Mouse (Mus musculus) right cerebral cortex, adult 18-20 months (tissue): ENCODE measurements around the gene Homer2.

Source experiments
- DNase-seq: peaks from one replicate; pipeline ENCODE4 v3.0.0; 2022; ENCODE audit warnings: mixed read lengths

Gene Homer2

GRCm38 (mm10) chr7:81707471-81708140, at the start of gene Homer2:
Gene Homer2, minus strand, starts transcription at chr7:81707527.
- no peak for DNase-seq

DNA sequence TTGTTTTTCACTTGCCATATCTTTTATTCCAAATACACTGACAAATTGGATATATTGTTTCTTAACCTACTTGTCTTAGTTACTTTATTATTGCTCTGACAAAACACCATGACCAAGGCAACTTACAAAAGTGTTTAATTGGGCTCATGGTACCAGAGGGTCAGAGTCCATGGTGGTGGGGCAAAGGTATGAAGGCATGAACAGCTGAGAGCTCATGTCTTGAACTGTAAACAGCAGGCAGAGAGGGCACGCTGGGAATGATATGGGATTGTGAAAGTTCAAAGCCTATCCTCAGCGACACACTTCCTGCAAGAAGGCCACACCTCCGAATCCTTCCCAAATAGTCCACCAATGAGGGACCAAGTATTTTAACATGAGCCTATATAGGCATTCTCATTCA, 40.6 kb upstream of the Homer2 start:
- DNase-seq, result no peak

DNA sequence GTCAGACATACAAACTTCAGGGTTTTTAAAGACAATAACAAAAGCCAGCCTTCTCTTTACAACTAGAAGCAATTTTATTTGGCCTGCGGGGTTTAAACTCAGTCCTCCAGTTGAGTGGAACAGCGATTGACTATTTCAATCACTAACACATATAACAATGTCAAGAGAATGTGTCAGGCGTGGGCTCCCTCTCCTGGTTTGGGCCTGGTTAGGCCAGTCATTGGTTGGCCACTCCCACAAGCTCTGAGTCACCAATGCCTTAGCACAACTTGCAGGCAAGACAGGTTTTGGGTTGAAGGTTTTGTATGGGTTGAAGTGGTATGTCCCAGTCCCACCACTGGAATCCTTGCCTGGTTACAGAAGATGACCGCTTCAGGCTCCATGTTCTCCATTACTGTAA, 36.8 kb upstream of the Homer2 start:
- no peak for DNase-seq

GRCm38 (mm10) chr7:81740010-81740409, 32.7 kb upstream of the Homer2 start:
- no peak for DNase-seq

DNA sequence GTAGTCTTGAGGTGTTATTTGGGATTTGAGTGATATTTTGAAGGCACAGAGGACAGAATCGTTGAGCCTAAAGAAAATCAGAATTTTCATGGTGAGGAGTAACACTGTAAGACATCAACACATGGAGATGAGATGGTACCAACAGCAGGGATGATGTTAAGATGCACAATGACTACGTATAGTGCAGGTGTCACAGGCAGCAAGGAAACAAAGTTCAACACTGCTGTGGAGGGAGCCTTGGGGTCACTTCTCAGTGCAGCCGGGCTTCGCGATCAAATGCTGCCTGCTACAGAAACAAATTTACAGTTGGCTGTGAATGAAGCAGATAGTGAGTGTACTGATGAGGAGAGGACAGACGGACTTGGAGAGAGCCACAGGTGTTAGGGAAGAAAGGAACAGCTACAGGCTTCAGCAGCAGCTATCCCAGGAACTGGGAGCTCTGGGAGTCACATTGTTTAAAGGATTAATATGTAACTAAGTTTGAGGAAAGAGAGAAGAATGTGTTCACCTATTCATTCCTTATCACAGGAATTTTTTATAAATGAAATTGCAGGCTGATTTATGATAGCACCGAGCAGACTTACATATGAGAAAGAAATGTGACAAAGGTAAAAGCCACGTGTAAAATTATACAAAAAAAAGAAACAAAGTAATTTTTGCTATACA, 31.5 kb upstream of the Homer2 start:
- no peak for DNase-seq

GRCm38 (mm10) chr7:81735300-81736048, 28.1 kb upstream of the Homer2 start:
- no peak for DNase-seq

GRCm38 (mm10) chr7:81732183-81733089, 25.1 kb upstream of the Homer2 start:
- DNase-seq, result no peak

- DNase-seq, result peak; percentile 76
These were observed 23.9 kb upstream of the Homer2 start for GRCm38 (mm10) chr7:81731181-81731651.

DNA sequence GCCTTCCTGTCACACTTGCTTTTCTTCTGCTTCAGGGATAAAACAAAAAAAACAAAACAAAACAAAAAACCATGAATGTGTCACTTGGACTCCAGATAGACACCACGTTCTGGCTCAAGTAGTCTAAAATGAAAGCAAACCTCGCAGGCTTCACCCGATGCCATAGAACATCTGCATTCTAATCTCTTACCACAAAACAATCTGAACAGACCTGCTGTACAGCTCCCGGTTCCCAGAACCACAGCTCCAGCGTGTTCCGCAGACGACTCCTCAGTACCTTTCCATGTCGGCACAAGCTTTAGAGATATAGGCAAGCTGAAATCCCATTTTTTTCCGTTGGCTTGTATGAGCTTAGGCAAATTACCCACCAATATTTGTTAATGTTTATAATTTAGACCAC, 22.5 kb upstream of the Homer2 start:
- DNase-seq, result no peak

DNA sequence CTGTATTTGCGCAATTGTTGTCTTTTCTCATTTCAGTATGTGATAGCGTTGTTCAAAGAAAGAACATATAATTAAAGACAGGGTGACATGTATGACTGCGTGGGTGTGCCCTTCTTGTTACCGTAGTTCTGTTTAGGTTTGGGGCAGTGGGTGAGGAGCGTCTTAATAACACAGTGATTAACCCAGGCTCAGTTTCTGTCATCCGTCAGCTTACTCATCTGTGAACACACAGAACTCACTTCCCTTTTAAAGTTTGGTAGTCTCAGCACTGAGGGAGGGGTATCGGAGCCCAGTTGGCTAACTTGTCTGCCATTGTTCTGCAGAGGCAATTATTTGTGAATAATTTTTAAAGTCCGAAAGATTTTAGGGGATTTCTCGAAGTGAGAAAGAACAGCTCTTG, 20.4 kb upstream of the Homer2 start:
- no peak for DNase-seq

DNA sequence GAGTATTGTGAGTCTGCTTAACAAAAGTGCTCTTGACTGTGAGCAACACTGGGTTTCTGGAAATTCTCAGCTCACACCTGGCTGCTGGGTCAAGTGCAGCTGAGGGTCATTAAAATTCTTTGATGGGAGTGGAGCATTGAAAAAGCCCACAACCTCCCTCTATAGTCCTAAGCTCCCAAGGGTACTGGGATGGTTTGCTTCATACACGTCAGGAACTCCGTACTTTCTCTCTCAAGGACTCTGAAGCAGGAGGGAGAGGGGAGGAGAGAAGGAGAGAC, 19.3 kb upstream of the Homer2 start:
- no peak for DNase-seq

DNA sequence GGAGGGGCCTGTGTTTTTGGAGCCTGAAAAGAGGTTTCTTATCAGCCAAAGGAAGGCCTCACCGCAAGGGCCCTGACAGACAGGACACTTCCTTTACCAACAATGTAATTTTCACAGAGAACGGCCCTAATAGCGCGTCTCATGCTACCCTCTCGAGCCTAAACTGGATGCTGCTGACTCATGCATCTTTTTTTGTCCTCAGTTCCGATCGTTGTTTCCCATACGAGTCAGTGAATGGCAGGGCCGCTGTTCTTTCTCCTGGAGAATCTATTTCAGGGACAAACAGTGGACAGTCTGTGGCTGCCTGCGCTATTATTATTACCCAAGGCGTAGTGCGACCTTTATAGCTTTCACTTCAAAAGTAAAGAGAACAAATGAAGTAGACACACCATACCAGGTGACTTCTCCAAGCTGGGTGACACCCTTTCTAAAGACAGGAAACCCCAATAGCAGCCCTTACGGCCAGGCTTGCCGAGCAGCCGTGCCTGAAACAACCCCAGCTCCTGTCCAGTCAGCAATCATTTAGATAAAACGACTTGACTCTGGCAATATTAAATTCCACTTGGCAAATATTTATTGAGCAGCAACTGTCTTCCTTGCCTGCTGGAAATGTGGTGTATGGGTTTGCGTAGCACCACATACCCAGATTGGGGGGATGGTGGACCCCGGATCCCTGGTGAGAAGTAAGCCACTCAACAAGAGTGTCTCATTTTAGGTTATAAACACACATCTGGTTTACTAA, 18.8 kb upstream of the Homer2 start:
- DNase-seq, result no peak

- peak; percentile 25 for DNase-seq
These were observed 16.5 kb upstream of the Homer2 start for GRCm38 (mm10) chr7:81723851-81724250.

GRCm38 (mm10) chr7:81721271-81721670, 13.9 kb upstream of the Homer2 start:
- DNase-seq, result no peak

GRCm38 (mm10) chr7:81719216-81719661, 11.9 kb upstream of the Homer2 start:
- no peak for DNase-seq

GRCm38 (mm10) chr7:81718657-81719056, 11.3 kb upstream of the Homer2 start:
- DNase-seq, result no peak

- no peak for DNase-seq
These were observed 2.8 kb upstream of the Homer2 start for GRCm38 (mm10) chr7:81710166-81710565.

DNA sequence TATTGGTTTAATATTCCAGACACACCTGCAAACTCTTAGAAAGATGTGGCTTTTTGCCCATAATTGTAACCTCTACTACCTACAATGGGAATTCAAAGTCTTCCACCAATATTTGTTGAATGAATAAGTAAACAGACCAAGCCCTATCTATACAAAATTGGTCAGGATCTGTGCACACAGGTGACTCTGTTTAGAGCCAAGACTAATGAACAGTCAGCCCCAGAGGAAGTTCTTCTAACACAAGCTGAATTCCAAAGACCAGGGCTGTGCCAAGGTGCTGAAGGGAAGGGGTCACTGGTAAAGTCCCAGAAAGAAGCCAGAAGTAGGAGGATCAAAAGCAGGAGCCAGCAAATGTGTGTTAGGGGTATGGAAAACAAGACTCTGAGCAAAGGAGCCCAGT, 838 bp upstream of the Homer2 start:
- no peak for DNase-seq

DNA sequence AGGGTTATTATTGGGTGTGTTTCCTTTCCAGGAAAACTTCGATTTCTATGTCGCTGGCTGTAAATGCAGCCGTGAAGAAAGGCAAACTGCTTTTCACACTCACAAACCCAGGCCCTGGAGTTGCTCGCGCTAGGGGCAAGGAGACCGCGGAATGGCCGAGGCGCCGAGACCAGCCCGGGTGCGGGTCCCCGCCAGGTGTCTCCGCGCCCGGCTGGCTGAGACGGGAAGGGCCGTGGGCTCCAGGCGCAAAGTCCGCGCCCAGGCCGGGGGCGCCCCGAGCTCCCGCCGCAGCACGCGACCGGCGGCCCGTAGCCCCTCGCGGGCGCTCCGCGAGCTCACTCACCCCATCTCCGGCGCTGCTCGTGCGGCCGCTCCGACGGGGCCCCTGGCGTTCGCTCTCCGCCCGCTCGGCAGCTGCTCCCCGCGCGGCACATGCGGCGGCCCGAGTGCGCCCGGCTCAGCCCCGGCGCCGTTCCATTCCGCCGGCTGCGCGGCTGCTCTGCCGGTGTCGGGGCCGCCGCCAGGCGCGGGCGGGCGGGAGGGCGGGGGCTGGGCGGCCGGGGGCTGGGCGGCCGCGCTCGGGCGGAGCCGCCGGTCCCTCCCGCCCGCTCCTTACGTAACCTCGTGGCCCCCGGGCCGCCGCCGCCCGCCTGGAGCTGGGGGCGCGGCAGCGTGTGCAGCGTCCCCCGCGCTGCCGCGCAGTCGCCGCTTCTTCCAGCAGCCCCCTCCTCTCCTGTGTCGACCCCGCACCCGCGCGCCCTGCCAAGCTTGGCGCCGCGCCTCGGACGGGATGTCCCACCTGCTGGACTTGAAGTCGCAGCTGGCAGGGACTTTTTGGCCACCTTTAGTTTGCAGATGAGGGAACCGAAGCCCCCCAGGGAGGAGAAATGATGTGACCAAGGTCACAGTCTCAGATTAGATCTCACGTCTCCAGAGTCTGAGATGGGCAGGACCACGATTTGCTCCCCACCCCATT, 623 bp downstream of the Homer2 start:
- no peak for DNase-seq

DNA sequence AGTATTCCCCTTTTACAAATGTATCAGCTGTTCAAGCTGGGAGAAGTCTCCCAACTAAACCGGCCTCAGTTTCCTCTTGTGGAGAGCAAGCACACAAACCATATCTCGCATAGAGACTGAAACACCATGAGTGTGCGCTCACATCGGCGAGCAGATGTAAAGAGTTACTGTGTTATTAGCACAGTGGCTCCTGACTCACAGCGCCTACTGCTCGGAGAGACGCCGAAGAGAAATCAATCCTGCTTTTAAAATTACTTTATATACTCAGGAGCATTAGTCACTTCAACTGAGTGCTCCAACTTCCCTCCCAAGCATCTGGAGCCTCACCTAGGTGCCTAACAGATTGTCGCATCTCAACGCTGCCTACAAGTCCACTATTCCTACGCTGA, 1.3 kb downstream of the Homer2 start:
- peak; percentile 47 for DNase-seq

DNA sequence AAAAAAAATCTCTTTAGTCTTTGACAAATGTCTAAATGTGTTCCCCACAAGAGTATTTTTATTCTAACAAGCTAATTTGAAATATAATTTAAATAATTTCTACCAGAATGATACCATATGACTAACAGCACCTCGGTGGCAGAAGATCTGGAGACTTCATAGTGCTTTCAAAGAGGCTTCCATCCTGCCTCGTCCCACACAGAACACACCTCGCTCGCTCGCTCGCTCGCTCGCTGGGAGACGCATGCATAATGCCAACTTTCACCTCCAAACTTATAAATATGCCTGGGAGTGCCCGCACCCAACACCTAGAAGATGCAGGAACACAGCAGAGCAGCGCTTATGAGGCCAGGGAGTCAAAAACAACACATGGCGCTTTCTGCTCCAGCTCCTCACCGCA, 9.0 kb downstream of the Homer2 start:
- no peak for DNase-seq
